8 mouse cellular contexts compared by ENCODE assay signal in the genomic region with DNA sequence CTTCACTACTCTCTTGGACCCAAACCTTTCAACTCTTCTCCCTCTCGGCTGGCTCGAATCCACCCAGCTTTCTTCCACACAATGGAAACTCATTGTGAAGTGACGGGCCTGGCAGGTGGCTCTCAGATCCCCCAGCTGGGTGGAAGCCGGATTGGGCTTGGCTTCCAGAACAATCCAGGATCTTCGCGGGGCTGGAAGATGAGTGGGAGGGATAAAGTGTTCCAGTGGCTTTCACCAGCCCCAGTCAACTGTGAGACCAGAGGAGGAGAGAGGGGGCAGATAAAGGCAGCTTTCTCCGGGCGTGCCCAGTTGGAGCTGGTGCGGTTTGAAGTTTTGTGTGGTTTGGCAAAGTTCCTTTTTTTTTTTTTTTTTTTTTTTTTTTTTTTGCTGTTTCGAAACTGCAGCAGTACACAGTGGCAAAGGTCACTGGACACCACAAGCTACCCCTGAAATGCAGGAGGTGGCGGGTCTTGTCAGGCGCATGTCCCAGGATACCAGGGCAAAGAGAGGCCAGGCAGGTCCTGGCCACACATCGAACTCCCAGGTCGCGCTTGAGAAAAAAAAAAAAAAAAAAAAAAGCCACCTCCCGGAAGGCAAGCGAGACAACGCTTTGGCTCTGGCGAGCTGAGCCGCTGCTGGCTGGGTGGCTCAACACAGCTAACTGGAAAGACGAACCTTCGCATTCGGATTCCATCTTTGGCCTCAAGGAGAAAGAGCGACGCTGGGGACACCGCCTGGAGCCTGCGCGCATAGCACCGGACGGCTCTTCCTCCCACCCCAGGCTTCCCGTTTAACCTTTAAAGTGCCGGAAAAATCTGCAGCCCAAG.
DNase-seq lines count a peak whose midpoint lies in the region; ATAC-seq lines count a peak whose summit lies in the region.

No protein-coding gene starts in this region.

- H3K36me3 ChIP-seq in hindbrain, embryonic 14.5 days (replicated peaks; ENCODE audit: control insufficient read depth, insufficient read depth), result no peaks in the 10 kb centered on the region
- H3K36me3 ChIP-seq in megakaryocyte, embryonic 14.5 days (replicated peaks; ENCODE audit: low read length), result no peaks in the 10 kb centered on the region

- no peak overlapping the region for H3K27ac ChIP-seq in hindbrain, embryonic 14.5 days

- H3K4me1 ChIP-seq in hindbrain, embryonic 14.5 days (replicated peaks; ENCODE audit: control insufficient read depth, insufficient read depth, low read length), result no peaks in the 10 kb centered on the region
- H3K4me1 ChIP-seq in megakaryocyte, embryonic 14.5 days, result peaks cover 22% of the 10 kb centered on the region

- peak; percentile 72; the same call in 1 of the 2 replicates for ATAC-seq in hindbrain, embryonic 14.5 days (ENCODE audit: low FRiP score)

- H3K4me2 ChIP-seq in hindbrain, embryonic 14.5 days (replicated peaks), result peak overlapping the region; percentile 57

- no peaks in the 10 kb centered on the region for H3K9me3 ChIP-seq in hindbrain, embryonic 14.5 days (ENCODE audit: control insufficient read depth, low read length)
- H3K9me3 ChIP-seq in megakaryocyte, embryonic 14.5 days, result no peaks in the 10 kb centered on the region

- intact Hi-C loops in left cerebral cortex, postnatal 10 days (cut with DNase I), result loop anchor here (5.0 kb wide), 2 partner anchors 100 to 160 kb away; no protein-coding TSS in a partner anchor

- 12% methylated on average over 32 of the region's 32 CpGs for WGBS in hindbrain, embryonic 14.5 days

- H3K4me3 ChIP-seq in hindbrain, embryonic 14.5 days (replicated peaks; ENCODE audit: low read length), result peak overlapping the region; percentile 30
- H3K4me3 ChIP-seq in megakaryocyte, embryonic 14.5 days (replicated peaks), result peak overlapping the region; percentile 91

- peak; percentile 41 for DNase-seq in layer of hippocampus, adult 11-12 months (ENCODE audit: low spot score)
- DNase-seq in layer of hippocampus, adult 9-10 months (ENCODE audit: low spot score), result no peak
- DNase-seq in cerebellum, postnatal 25 days, result peak; percentile 53 to 74
- DNase-seq in frontal cortex, postnatal 36 days (ENCODE audit: low spot score in 2 of 2), result peak; percentile 15 to 20
- DNase-seq in hindbrain, embryonic 14.5 days (ENCODE audit: low spot score), result peak; percentile 71
- peak; percentile 9 to 79 for DNase-seq in left cerebral cortex, postnatal 10 days (ENCODE audit: extremely low spot score in 1 of 2, low spot score in 2 of 2)
- DNase-seq in right cerebral cortex, postnatal 14 days, result peak; percentile 51

- no peaks in the 10 kb centered on the region for H3K27me3 ChIP-seq in hindbrain, embryonic 14.5 days (ENCODE audit: control insufficient read depth, insufficient read depth, low read length)
- peaks cover 28% of the 10 kb centered on the region for H3K27me3 ChIP-seq in megakaryocyte, embryonic 14.5 days (replicated peaks)

- peak overlapping the region; percentile 44; the same call in 1 of the 2 replicates for H3K9ac ChIP-seq in hindbrain, embryonic 14.5 days
